Mouse (Mus musculus) frontal cortex, postnatal 36 days (tissue): ENCODE measurements at regions not wholly inside any gene's neighbourhood (a gene's known extent, or its start where the extent isn't known, plus 50 kb on each side); places are given as distances from the start of the nearest gene placed in this dataset.

Source experiments
- DNase-seq, 2 experiments: peaks; one replicate each; pipeline ENCODE4 v3.0.0; 2022; ENCODE audit warnings: low spot score in 2 of 2

GRCm38 (mm10) chr15:7691251-7691650, 119.4 kb upstream of the Gdnf start:
- no peak for DNase-seq

GRCm38 (mm10) chr15:7692096-7692495, 118.5 kb upstream of the Gdnf start:
- DNase-seq, result no peak

- no peak for DNase-seq
Observed at GRCm38 (mm10) chr15:7694037-7694436, 116.6 kb upstream of the Gdnf start.

GRCm38 (mm10) chr15:7697724-7698123, 112.9 kb upstream of the Gdnf start:
- DNase-seq, result no peak

GRCm38 (mm10) chr15:7708836-7709235, 101.8 kb upstream of the Gdnf start:
- DNase-seq, result no peak

- DNase-seq, result no peak
Observed at GRCm38 (mm10) chr15:7714641-7715040, 96.0 kb upstream of the Gdnf start.

GRCm38 (mm10) chr15:7716188-7716587, 94.5 kb upstream of the Gdnf start:
- no peak for DNase-seq

- no peak for DNase-seq
Observed at GRCm38 (mm10) chr15:7723202-7723721, 87.4 kb upstream of the Gdnf start.

GRCm38 (mm10) chr15:7723770-7724169, 86.9 kb upstream of the Gdnf start:
- DNase-seq, result no peak

GRCm38 (mm10) chr15:7725505-7725904, 85.1 kb upstream of the Gdnf start:
- no peak for DNase-seq

GRCm38 (mm10) chr15:7747586-7747985, 63.1 kb upstream of the Gdnf start:
- DNase-seq, result no peak

GRCm38 (mm10) chr15:7750441-7750840, 60.2 kb upstream of the Gdnf start:
- DNase-seq, result no peak
